Mouse (Mus musculus) MEL (cell line): ENCODE data around the gene Stat2.

Experiments
- CTCF ChIP-seq, 3 experiments: IDR thresholded peaks in 2 of 3; conservative IDR thresholded peaks in 1 of 3; 2 replicates each; pipeline ENCODE4 v1.5.1; 2011 to 2012; ENCODE audit warnings: low read length in 3 of 3, low read depth in 2 of 3, mild to moderate bottlenecking in 2 of 3, improper control_type of control experiment in 1 of 3, inconsistent platforms in 1 of 3, mixed read lengths in 1 of 3, moderate library complexity in 1 of 3; ENCODE audit not compliant: control insufficient read depth in 1 of 3, insufficient read depth in 1 of 3, poor library complexity in 1 of 3, severe bottlenecking in 1 of 3
- EP300 ChIP-seq, 2 experiments: IDR thresholded peaks; 2 replicates each; pipeline ENCODE4 v1.6.1; 2011; ENCODE audit warnings: improper control_type of control experiment in 2 of 2, low read length in 2 of 2, low read depth in 1 of 2, mild to moderate bottlenecking in 1 of 2
- GATA1 ChIP-seq: IDR thresholded peaks from 2 replicates; pipeline ENCODE4 v1.6.1; 2011; ENCODE audit warnings: low read depth, low read length, improper control_type of control experiment
- POLR2A ChIP-seq, 2 experiments: IDR thresholded peaks; 2 replicates each; pipeline ENCODE4 v1.6.1; 2011 to 2012; ENCODE audit warnings: low read length in 2 of 2, mild to moderate bottlenecking in 2 of 2, control low read depth in 1 of 2, improper control_type of control experiment in 1 of 2, low read depth in 1 of 2, moderate library complexity in 1 of 2; ENCODE audit not compliant: control insufficient read depth in 1 of 2, insufficient read depth in 1 of 2, poor library complexity in 1 of 2
- RCOR1 ChIP-seq: IDR thresholded peaks from 2 replicates; pipeline ENCODE4 v1.6.1; 2012; ENCODE audit warnings: low read depth, mild to moderate bottlenecking, inconsistent platforms, low read length, improper control_type of control experiment

- TF ChIP-seq POLR2A (IDR thresholded peaks at IDR 0.05; ENCODE audit: control insufficient read depth in 1 of 2, insufficient read depth in 1 of 2, low read depth in 1 of 2, low read length in 2 of 2, poor library complexity in 1 of 2) = no peak
- no peak for TF ChIP-seq CTCF (IDR thresholded peaks at IDR 0.05 in 2 of 3, conservative IDR thresholded peaks at IDR 0.05 in 1 of 3; ENCODE audit: control insufficient read depth in 1 of 3, insufficient read depth in 1 of 3, low read depth in 2 of 3, low read length in 3 of 3, poor library complexity in 1 of 3, severe bottlenecking in 1 of 3)
- no peak for TF ChIP-seq RCOR1
- no peak for TF ChIP-seq EP300 (IDR thresholded peaks at IDR 0.05; ENCODE audit: low read depth in 1 of 2, low read length in 2 of 2)
- no peak for TF ChIP-seq GATA1
Measured at GRCm38 (mm10) chr10:128310902-128311301, 40.5 kb downstream of the Stat2 start.
